Mouse (Mus musculus): ENCODE measurements around the gene Amigo3.

GRCm38 (mm10) chr9:108063361-108063760 is 10.4 kb downstream of the Amigo3 start:
- no peak for TF ChIP-seq CTCF (IDR thresholded peaks at IDR 0.05; ENCODE audit: low read depth, low read length)
- TF ChIP-seq POLR2A (IDR thresholded peaks at IDR 0.05; ENCODE audit: borderline replicate concordance, low read depth, low read length): no peak

All from bone marrow macrophage, adult 2 months (primary cell).